Mouse (Mus musculus): Measurements from ENCODE around the gene Pcdh11x. TPM values are rescaled to one million over a fixed set of nuclear protein-coding genes. Genes with fewer than 3 reads are reported as not detected.

Pcdh11x gene
- total RNA-seq, 2 experiments from 2014 or later: not detected

Other genes starting within 250 kb of the Pcdh11x start
- not detected in 2 replicates for gene H2afb3, start 22.8 kb downstream of the Pcdh11x start, total RNA-seq (2014; fragmentation: Nextera tagmentation)
- not detected in 2 replicates for gene H2afb3, start 22.8 kb downstream of the Pcdh11x start, total RNA-seq (2017)

Data from megakaryocyte-erythroid progenitor cell, adult 5-6 weeks (primary cell).